Mouse (Mus musculus) granulocyte monocyte progenitor cell, adult 5-6 weeks (primary cell): Measurements from ENCODE around the gene Herc4. TPM values are rescaled to one million over a fixed set of nuclear protein-coding genes. Genes with fewer than 3 reads are reported as not detected.

Experiments used
- ATAC-seq: replicated peaks from 2 replicates; pipeline ENCODE4 v1.8.0; 2016; ENCODE audit warnings: mild to moderate bottlenecking, moderate TSS enrichment, inconsistent platforms; ENCODE audit not compliant: poor library complexity, severe bottlenecking
- total RNA-seq, 2 experiments: library from RNA; stranded (forward) in 1 of 2; stranded (reverse) in 1 of 2; fragments of 200-712, 200-1000 nt in 1 of 2; fragments of >200 nt in 1 of 2; fragmentation: Nextera tagmentation in 1 of 2; gene quantifications; 2 replicates each; pipeline ENCODE4 v1.2.3; 2014 to 2017

Herc4 gene
- total RNA-seq, 2 experiments from 2014 or later, result 61.3 to 82.5 TPM

DNA sequence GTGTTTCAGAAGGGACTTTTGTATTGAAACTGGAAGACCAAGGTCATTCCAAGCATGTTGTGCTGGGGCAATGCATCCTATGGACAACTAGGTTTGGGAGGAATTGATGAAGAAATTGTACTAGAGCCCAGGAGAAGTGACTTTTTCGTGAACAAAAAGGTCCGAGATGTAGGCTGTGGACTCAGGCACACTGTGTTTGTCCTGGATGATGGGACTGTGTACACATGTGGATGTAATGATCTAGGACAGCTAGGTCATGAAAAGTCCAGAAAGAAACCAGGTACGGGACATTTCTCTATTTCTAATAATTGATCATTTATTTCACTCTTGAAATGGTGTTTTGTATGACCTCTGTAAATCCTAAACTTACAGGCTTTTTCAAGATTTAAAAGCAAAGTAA lies 2.2 kb downstream of the Herc4 start:
- ATAC-seq, result no peak

DNA sequence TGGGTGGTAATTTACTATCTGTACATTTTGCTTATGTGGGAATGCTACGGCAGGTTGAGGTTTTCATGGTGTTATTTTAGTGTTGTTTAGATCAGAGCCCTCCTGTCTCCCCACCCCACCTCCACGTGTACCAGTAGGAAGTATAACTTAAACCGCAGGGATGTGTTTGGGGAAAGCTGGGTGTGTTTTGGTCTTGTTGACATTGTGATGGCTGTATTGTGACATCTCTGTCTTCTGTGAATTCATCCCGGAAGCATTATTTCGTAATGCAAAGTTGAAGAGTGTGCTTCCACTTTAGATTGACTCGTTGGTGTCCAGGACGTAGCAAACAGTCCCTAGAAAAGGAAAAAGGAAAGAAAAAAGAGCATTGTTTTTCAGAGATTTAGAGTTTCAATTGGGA lies 3.8 kb downstream of the Herc4 start:
- ATAC-seq, result peak; percentile 71

GRCm38 (mm10) chr10:63248421-63248820 lies 4.8 kb downstream of the Herc4 start:
- no peak for ATAC-seq

GRCm38 (mm10) chr10:63258696-63259095 lies 15.1 kb downstream of the Herc4 start:
- no peak for ATAC-seq

DNA sequence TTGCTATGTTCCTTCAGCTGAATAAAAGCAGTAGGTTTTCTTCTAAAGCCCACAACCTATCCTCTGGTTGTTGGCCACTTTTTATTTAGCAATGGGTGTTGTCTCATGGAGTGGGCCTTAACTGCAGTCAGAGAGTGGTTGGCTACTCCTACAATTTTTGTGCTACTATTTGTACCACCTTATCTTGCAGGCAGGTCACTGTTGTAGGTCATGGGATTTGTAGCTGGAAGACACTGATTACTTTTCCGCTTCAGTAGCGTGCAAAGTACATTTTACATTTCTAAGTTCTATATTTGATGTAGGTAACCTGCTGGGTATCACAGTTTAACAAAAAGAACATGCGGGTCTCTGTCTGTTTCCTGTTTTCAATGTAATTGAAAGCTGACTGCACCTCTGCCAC lies 15.7 kb downstream of the Herc4 start:
- no peak for ATAC-seq

- ATAC-seq, result no peak
Measured at GRCm38 (mm10) chr10:63267941-63268340, 24.3 kb downstream of the Herc4 start.

DNA sequence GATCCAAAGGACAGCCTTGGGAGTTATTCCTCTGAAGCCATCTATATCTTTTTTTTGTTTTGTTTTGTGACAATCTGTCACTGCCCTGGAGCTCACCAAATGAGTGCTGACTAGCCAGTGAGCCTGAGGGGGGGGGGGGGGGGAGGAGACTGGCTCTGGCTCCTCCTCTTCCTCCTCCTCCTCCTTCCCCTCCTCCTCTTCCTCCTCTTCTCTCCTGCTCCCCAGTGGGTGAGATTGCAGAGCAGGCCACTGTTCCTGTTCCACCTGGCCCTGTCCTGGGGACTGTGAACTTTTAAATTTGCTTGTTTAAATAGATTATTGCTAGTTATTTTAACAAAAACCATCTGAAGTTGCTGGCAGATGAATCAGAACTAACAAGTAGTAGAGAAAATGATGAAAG lies 28.8 kb downstream of the Herc4 start:
- 0 out of 2 replicates have a peak, but pooled peaks have one; percentile 42 for ATAC-seq

DNA sequence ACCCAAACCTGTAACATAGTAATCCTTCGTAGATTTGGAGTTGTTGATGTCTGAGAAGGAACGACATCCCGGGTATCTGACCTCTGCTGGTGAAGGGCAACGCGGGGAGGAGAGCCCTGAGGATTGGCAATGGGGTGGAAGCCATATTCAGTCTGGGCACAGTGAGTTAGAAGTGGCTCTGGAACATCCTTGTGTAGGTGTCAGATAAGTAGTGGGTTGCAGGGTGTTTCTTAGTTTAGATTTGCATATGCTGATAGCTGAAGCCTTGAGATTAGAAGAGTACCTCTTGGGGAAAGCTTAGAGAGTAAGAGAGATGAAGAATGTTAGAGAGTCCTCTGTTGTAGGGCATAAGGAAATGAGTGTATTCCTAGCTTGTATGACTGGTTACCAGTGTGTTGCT lies 29.3 kb downstream of the Herc4 start:
- ATAC-seq, result no peak

DNA sequence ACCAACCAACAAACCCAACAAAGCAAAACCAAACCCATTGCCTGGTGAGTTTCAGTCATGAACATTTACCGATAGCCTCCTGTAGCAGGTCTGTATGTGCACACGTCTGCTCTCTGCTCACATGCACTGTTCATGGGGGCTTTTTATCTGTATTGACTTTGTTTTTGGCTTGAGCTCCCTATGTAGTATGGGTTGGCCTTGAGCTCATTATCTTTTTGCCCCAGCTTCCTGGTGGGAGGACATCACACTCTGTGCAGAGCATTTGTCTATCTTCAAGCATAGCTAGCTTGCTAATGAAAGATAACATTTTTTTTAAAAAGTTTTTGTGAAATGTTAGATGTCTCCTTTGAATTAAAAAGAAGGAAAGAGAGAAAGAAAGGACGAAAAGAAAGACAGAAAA lies 33.4 kb downstream of the Herc4 start:
- no peak for ATAC-seq

- ATAC-seq, result no peak
Measured at GRCm38 (mm10) chr10:63279851-63280250, 36.2 kb downstream of the Herc4 start.

DNA sequence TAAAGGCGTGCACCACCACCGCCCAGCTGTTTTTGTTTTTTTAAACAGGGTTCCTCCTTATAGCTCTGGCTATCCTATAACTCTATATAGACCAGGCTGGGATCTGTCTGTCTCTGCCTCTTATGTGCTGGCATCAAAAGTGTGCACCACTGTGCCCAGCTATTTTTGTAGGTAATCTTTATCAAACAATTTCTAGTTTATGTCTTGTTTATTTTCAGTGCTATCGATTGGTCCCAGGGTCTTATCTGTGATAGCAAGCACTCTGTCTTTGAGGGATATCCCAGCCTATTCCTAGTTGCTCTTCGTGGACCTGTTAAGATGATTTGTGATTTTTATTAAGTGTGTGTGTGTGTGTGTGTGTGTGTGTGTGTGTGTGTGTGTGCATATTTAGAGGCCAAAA lies 38.8 kb downstream of the Herc4 start:
- ATAC-seq, result no peak

DNA sequence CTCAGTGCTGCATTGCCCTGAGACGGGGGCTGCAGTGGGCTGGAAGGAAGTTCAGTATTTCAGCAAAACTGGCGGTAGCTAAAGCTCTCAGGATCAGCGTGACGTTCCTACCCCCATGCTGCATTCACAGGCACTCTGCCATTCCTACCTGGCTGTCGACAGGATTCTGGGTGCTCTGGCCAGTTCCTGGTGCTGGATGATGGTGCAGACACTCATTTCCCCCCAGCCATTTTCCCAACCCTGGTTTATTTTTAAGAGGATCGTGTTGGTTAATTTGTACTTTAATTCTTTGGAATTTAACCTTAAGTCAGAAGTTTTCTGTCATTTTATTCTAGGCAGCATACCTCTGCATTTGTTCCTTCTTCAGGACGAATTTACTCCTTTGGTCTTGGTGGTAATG lies 39.2 kb downstream of the Herc4 start:
- ATAC-seq, result no peak

DNA sequence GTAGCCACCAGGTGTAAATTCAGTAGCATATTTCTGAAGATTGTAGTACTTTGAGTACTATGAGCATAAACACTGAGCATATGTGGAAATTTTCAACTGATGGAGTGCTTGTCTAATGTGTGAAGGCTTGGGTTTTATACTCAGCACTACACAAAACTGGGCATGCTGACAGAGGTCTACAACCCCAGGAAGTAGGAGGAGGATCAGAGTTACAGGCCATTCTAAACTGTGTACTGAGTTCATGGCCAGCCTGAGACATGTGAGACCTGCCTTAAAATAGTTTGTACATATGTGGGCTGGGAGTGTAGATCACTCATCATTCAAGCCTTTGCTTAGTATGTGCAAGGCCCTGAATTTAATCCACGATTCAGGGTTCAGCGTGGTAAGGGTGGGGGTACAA lies 58.7 kb downstream of the Herc4 start:
- ATAC-seq, result no peak

- ATAC-seq, result peak; percentile 94
Measured at GRCm38 (mm10) chr10:63308582-63309366, 65.2 kb downstream of the Herc4 start.

DNA sequence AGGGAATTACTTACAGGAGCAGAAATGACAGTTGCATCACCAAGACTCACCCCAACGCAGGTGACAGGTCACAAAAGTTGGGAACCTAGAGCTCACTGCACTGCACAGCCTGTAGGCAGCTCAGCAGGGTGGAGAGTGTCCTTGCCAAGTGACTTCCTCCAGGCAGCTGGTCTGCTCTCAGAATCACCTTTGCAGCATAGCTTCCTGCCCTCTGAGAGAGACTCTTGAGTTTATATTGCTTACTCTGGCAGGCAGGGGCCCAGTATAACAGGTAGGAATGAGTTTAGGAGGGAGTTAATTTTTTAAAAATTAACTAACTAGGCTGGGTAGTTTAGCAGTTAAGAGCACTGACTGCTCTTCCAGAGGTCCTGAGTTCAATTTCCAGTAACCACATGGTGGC lies 70.1 kb downstream of the Herc4 start:
- no peak for ATAC-seq

- no peak for ATAC-seq
Measured at GRCm38 (mm10) chr10:63327091-63327490, 83.5 kb downstream of the Herc4 start.

DNA sequence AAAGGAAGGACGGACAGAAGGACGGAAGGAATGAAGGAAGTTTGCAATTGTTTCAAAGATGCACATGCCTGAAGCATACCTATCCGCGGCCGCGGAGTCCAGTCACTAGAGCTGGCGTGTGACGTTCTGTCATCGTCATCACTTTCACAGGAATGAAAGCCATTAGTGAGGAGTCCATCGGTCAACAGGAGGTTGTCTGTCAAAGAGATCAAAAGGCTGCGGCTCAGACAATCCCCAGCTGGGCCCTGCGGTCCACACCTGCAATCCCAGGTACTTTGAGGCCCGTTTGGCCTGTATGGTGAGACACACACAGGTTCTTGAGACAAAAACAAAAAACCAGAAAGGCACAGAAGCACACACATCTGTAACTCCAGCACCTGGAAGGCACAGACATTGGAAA lies 93.3 kb downstream of the Herc4 start:
- ATAC-seq, result no peak

DNA sequence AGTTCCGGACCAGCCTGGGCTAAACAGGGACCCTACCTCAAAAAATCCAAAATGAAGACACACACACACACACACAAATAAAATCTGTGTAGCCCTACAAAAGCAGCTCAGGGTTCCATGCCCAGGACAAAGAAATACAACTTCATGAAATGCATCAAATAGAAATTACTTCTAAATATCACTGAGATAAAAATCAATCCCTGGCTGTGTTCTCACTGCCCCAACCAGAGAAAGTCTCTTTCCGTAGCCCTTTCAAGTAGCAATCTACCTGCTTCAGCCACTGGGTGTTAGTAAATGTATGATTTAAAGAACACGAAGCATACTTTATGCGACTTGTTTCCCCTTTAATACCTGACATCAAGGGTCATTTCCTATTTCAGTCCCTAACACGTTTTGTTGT lies 93.7 kb downstream of the Herc4 start:
- ATAC-seq, result no peak

DNA sequence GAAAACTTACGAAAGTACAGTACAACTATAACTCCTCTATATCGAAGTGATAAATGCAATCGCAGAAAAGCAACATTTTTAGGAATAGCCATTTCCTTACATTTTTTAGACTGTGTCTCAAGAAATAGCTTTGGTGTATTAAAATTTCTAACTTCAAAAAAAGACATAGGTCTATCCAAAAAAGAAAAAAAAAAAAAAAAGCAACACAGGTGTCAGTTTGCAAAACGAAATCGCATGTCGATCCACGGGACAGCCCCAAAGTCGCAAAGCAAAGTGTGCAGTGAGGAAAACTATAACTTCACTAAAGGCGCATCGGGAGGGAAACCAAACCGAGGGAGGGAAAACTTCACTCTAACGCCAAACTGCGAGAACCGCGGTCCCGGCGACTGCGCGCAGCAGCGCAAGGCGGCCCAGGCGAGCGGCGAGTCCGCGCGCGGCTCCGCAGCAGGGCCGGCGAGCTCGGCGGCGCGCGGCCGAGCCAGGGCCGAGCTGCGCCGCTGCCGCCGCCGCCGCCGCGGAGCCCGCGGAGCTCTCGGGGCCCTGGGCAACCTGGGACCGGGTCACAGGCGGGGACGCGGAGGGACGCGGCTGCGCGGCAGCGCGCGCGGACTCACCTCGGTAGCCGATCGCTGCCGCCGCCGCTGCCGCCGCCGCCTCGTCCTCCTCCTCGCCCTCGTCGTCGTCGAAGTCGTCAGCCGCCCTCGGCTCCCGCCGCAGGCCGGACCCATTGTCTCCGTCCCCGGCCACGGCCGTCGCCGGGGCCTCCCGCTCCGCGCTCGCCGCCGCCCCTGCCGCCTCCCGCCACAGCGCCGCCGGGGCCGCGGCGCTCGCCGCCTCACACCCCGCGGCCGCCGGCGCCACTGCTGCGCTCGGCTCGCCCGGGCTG lies 94.6 kb downstream of the Herc4 start:
- ATAC-seq, result peak; percentile 38

DNA sequence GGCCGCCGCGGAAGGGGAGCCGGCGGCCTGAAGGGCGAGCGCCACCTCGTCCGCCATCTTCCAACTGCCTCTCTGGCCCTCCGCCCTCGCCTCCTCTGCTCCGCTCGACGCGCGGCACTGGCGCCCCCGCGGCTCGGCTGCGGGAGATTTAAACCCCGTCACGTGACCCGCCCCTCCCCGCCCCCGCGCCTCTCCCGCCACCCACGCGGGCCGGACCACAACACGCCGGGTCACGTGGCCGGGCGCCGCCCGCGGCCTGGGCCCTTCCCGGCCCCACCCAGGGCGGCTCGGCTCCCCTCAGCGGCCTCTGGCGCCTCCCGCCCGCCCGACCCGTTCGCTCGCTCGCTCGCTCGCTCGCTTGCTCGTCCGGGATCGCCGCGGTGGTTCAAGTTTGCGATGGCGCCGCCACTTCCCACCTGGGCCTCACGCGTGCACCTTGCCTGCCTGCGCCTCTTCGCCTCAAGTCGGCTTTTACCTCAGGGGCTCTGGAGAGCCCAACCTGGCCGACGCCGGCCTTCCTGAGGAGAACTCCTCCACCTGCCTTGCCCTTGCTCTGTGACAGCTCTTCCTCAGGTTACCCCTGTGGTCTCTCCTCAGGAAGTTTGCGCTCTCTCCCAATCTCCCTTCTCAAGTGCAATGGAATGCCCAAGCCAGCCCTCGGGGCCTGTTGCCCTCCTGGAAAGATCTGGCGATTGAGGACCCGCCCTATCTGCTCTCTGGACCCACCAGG lies 95.5 kb downstream of the Herc4 start:
- peak; percentile 88 for ATAC-seq

- no peak for ATAC-seq
Measured at GRCm38 (mm10) chr10:63341351-63341750, 97.7 kb downstream of the Herc4 start.
